Mouse (Mus musculus): ENCODE data around the gene Gm3752. TPM values are rescaled to one million over a fixed set of nuclear protein-coding genes. Genes with fewer than 3 reads are reported as not detected.
"Not testable (repeated sequence)": the region's sequence is repeated elsewhere in the genome, so short reads cannot be mapped to it uniquely, and the experiment has no call there.

Gene Gm3752
- polyA plus RNA-seq (2015; fragmentation: Nextera tagmentation; extraction: Ambion mirVana), result not detected in 2 replicates

- 75% methylated on average over 1 of the region's 3 CpGs for WGBS (ENCODE audit: insufficient replicate concordance)
- not testable (repeated sequence) for H3K36me3 ChIP-seq (replicated peaks; ENCODE audit: insufficient read depth, low read length); H3K4me2 ChIP-seq (ENCODE audit: low read depth, low read length); ATAC-seq; H3K4me3 ChIP-seq (ENCODE audit: low read depth, low read length); H3K9me3 ChIP-seq (ENCODE audit: low read length); H3K9ac ChIP-seq (replicated peaks); H3K27me3 ChIP-seq (ENCODE audit: insufficient read depth, low read length); H3K4me1 ChIP-seq (ENCODE audit: insufficient read depth); DNase-seq; H3K27ac ChIP-seq (ENCODE audit: low read depth)
Observed at GRCm38 (mm10) chr14:7483662-7484061, at the start of gene Gm3752. TSS of gene Gm3752 (minus strand) at chr14:7483762.

DNA sequence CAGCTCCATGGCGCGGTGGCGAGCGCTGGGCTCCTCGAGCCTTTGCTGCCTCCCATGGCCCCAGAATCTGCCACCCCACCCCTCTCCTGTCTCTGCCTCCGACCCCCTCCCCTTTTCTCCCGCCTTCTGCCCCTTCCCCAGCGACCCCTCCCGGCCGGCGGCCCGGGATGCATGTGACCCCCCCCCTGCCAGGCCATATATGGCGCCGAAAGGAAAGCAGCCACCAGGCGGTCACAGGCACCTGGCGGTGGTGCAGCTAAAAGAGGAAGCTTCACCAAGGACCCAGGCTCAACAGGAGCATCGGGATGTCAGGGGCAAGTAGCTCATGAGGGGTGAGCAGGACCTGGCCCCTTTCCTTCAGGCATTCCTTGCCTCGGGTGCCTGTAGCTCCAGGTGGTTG, 5.2 kb upstream of the Gm3752 start:
- peak; percentile 5 for DNase-seq
- not testable (repeated sequence) for H3K4me2 ChIP-seq (ENCODE audit: low read depth, low read length); ATAC-seq

GRCm38 (mm10) chr14:7450817-7451216, 32.7 kb downstream of the Gm3752 start, which contains the start of gene Gm3755:
TSS of gene Gm3755 (minus strand) at chr14:7450917.
- not testable (repeated sequence) for H3K27ac ChIP-seq (ENCODE audit: low read depth); H3K4me3 ChIP-seq (ENCODE audit: low read depth, low read length); H3K9me3 ChIP-seq (ENCODE audit: low read length); H3K9ac ChIP-seq (replicated peaks); H3K4me1 ChIP-seq (ENCODE audit: insufficient read depth); H3K36me3 ChIP-seq (replicated peaks; ENCODE audit: insufficient read depth, low read length); H3K27me3 ChIP-seq (ENCODE audit: insufficient read depth, low read length); DNase-seq; ATAC-seq; H3K4me2 ChIP-seq (ENCODE audit: low read depth, low read length)
- WGBS (ENCODE audit: insufficient replicate concordance), result no CpG with 5 or more reads among the region's 2 CpGs

More for the DNA sequence above, 5.2 kb upstream of the Gm3752 start:
- not testable (repeated sequence) for H3K27ac ChIP-seq (ENCODE audit: low read depth); H3K36me3 ChIP-seq (replicated peaks; ENCODE audit: insufficient read depth, low read length); H3K9me3 ChIP-seq (ENCODE audit: low read length); H3K4me3 ChIP-seq (ENCODE audit: low read depth, low read length); H3K27me3 ChIP-seq (ENCODE audit: insufficient read depth, low read length); H3K9ac ChIP-seq (replicated peaks); H3K4me1 ChIP-seq (ENCODE audit: insufficient read depth)
- 0% methylated on average over 9 of the region's 18 CpGs for WGBS (ENCODE audit: insufficient replicate concordance)

GRCm38 (mm10) chr14:7422496-7422895, 61.1 kb downstream of the Gm3752 start:
- H3K4me1 ChIP-seq (ENCODE audit: insufficient read depth); H3K9me3 ChIP-seq (ENCODE audit: low read length); H3K27ac ChIP-seq (ENCODE audit: low read depth); H3K36me3 ChIP-seq (replicated peaks; ENCODE audit: insufficient read depth, low read length); H3K4me2 ChIP-seq (ENCODE audit: low read depth, low read length); H3K4me3 ChIP-seq (ENCODE audit: low read depth, low read length); H3K27me3 ChIP-seq (ENCODE audit: insufficient read depth, low read length); H3K9ac ChIP-seq (replicated peaks); DNase-seq; ATAC-seq: not testable (repeated sequence)
- 67% methylated on average over 2 of the region's 2 CpGs for WGBS (ENCODE audit: insufficient replicate concordance)

Other genes with a start within 250 kb of the Gm3752 start
- not detected in 2 replicates for gene Gm3727, start 219.0 kb downstream of the Gm3752 start, polyA plus RNA-seq (2015; fragmentation: Nextera tagmentation; extraction: Ambion mirVana)
- gene Gm3739, start 168.7 kb downstream of the Gm3752 start, polyA plus RNA-seq (2015; fragmentation: Nextera tagmentation; extraction: Ambion mirVana), result not detected in 2 replicates
- not detected in 2 replicates for gene Gm5797, start 151.4 kb downstream of the Gm3752 start, polyA plus RNA-seq (2015; fragmentation: Nextera tagmentation; extraction: Ambion mirVana)
- not detected in 2 replicates for gene Gm8374, start 118.6 kb downstream of the Gm3752 start, polyA plus RNA-seq (2015; fragmentation: Nextera tagmentation; extraction: Ambion mirVana)
- gene Gm3755, start 32.8 kb downstream of the Gm3752 start, polyA plus RNA-seq (2015; fragmentation: Nextera tagmentation; extraction: Ambion mirVana), result not detected in 2 replicates
- not detected in 2 replicates for gene Gm3558, start 84.8 kb upstream of the Gm3752 start, polyA plus RNA-seq (2015; fragmentation: Nextera tagmentation; extraction: Ambion mirVana)
- gene Gm10338, start 111.8 kb upstream of the Gm3752 start, polyA plus RNA-seq (2015; fragmentation: Nextera tagmentation; extraction: Ambion mirVana), result not detected in 2 replicates
- gene Gm10128, start 160.2 kb upstream of the Gm3752 start, polyA plus RNA-seq (2015; fragmentation: Nextera tagmentation; extraction: Ambion mirVana), result not detected in 2 replicates

All from liver, postnatal 0 days (tissue).